Comparison of ENCODE assay signal across 25 mouse cellular contexts in the genomic region with DNA sequence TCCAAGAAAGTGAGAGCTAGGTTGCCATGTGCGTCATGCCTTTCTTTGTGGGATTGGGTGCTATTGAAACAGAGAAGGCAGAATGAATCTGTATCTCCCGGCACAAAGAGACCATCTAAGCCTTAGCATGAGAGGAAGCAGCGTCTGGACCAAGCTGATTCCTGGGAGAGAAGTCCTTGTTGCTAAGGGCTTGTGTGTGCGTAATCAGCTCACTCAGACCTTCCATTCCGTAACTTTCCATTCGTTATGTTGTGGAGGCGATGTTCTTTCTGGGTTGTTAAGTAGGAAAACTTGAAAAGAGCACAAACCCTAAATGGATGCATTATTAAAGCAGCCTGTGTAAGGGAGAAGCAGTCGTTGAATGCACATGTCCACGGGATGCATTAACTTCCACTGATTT.
DNase-seq lines count a peak whose midpoint lies in the region; ATAC-seq and TF ChIP-seq lines count a peak whose summit lies in the region.
"Had no signal": no experiment of that assay in that cellular context is flagged by ENCODE, and none has a peak within 500 bp of the region (broad histone marks: within the 10 kb centered on the region; RNA-seq: fewer than 3 reads in every experiment).

No protein-coding gene starts in this region.

- DNase-seq in frontal cortex, postnatal 10 days (ENCODE audit: low spot score in 2 of 2) = no peak
- DNase-seq in left cerebral cortex, adult 2 months (ENCODE audit: extremely low spot score in 1 of 2, low spot score in 2 of 2) = peak in 1 of 2 experiments; percentile 14
- DNase-seq in left cerebral cortex, postnatal 10 days (ENCODE audit: extremely low spot score in 1 of 2, low spot score in 2 of 2) = no peak
- peak; percentile 80 for DNase-seq in brain, adult 2 months (ENCODE audit: low read depth, low spot score)
- DNase-seq in cerebellum, adult 2 months = no peak
- DNase-seq: adrenal gland, postnatal 36 days; B cell, adult 2 months; cerebellum, adult 11-12 months; cerebellum, postnatal 14 days; gastrocnemius, postnatal 10 days; heart, adult 11 months; kidney, postnatal 25 days; liver, postnatal 0 days; thymus, postnatal 14 days had no signal

- peak; percentile 92 for ATAC-seq in frontal cortex, adult (ENCODE audit: low TSS enrichment)
- ATAC-seq: intestine, postnatal 0 days; liver, postnatal 0 days; lung, postnatal 0 days; Patski had no signal

- H3K4me1 ChIP-seq in cortical plate, adult 2 months (ENCODE audit: control insufficient read depth, insufficient read depth, low read length) = no peaks in the 10 kb centered on the region
- no peaks in the 10 kb centered on the region for H3K4me1 ChIP-seq in cerebellum, adult 2 months (ENCODE audit: control insufficient read depth, insufficient read depth, low read length)
- H3K4me1 ChIP-seq: embryonic facial prominence, embryonic 12.5 days; hindbrain, embryonic 15.5 days; limb, embryonic 12.5 days had no signal

- H3K27ac ChIP-seq in left cerebral cortex, adult 2 months = peak overlapping the region; percentile 66
- H3K27ac ChIP-seq in cortical plate, adult 2 months (ENCODE audit: insufficient read depth, low read length) = no peak overlapping the region
- no peak overlapping the region for H3K27ac ChIP-seq in cerebellum, adult 2 months (ENCODE audit: insufficient read depth, low read length)
- H3K27ac ChIP-seq: embryonic facial prominence, embryonic 12.5 days; hindbrain, embryonic 15.5 days; layer of hippocampus, adult 2 months; limb, embryonic 12.5 days; macrophage had no signal

- TF ChIP-seq CTCF in left cerebral cortex, adult 2 months (IDR thresholded peaks at IDR 0.05) = no peak
- no peak for TF ChIP-seq CTCF in cortical plate, adult 2 months (IDR thresholded peaks at IDR 0.05; ENCODE audit: extremely low read depth, insufficient read depth, low read length)
- TF ChIP-seq CTCF in cerebellum, adult 2 months (IDR thresholded peaks at IDR 0.05; ENCODE audit: borderline replicate concordance, insufficient read depth, low read depth, low read length) = no peak

- 0 out of 2 replicates have a peak, but pooled peaks have one; percentile 21 for TF ChIP-seq POLR2A in cortical plate, adult 2 months (IDR thresholded peaks at IDR 0.05; ENCODE audit: extremely low read depth, insufficient read depth, low read length)
- TF ChIP-seq POLR2A in cerebellum, adult 2 months (IDR thresholded peaks at IDR 0.05; ENCODE audit: borderline replicate concordance, insufficient read depth, low read length) = no peak

- intact Hi-C loops in left cerebral cortex, adult 2 months (cut with DNase I) = no loop called here
- intact Hi-C loops in left cerebral cortex, postnatal 10 days (cut with DNase I) = no loop called here

- H3K27me3 ChIP-seq in cerebellum, adult 2 months (ENCODE audit: control insufficient read depth, insufficient read depth, low read length) = no peaks in the 10 kb centered on the region
- H3K27me3 ChIP-seq: CH12.LX; embryonic facial prominence, embryonic 12.5 days; hindbrain, embryonic 15.5 days; limb, embryonic 12.5 days; Patski had no signal

- H3K4me3 ChIP-seq in left cerebral cortex, adult 2 months = no peak overlapping the region
- no peak overlapping the region for H3K4me3 ChIP-seq in cortical plate, adult 2 months (ENCODE audit: insufficient read depth, low read length)
- no peak overlapping the region for H3K4me3 ChIP-seq in cerebellum, adult 2 months (replicated peaks; ENCODE audit: insufficient read depth, low read depth, low read length)
- H3K4me3 ChIP-seq: embryonic facial prominence, embryonic 12.5 days; hindbrain, embryonic 15.5 days; layer of hippocampus, adult 2 months; limb, embryonic 12.5 days had no signal

- 90% methylated on average over 9 of the region's 9 CpGs for WGBS in cerebellum, adult 2 months
